ENCODE assay signal across 11 mouse cellular contexts in genomic region chr17:83988897-83989296, GRCm38 (mm10).
A peak's percentile ranks its signal among the peaks of the same experiment; 100 is the strongest.
DNase-seq lines count a peak whose midpoint lies in the region; ATAC-seq and TF ChIP-seq lines count a peak whose summit lies in the region.
"Had no signal": no experiment of that assay in that cellular context is flagged by ENCODE, and none has a peak within 500 bp of the region (broad histone marks: within the 10 kb centered on the region; RNA-seq: fewer than 3 reads in every experiment).

No protein-coding gene starts in this region.

- intact Hi-C loops in left cerebral cortex, postnatal 4 days (cut with DNase I): no loop called here

- H3K9ac ChIP-seq in heart, embryonic 14.5 days (ENCODE audit: low read length): no peak overlapping the region
- no peak overlapping the region for H3K9ac ChIP-seq in hindbrain, embryonic 15.5 days
- no peak overlapping the region for H3K9ac ChIP-seq in stomach, embryonic 14.5 days (replicated peaks; ENCODE audit: low read depth, low read length)

- H3K4me3 ChIP-seq in heart, embryonic 14.5 days (ENCODE audit: control insufficient read depth in 1 of 2, insufficient read depth in 1 of 2, low read depth in 1 of 2, low read length in 2 of 2): no peak overlapping the region
- H3K4me3 ChIP-seq in lung, adult 2 months (replicated peaks; ENCODE audit: extremely low read depth, low read depth, low read length): no peak overlapping the region
- H3K4me3 ChIP-seq in hindbrain, embryonic 15.5 days: no peak overlapping the region
- no peak overlapping the region for H3K4me3 ChIP-seq in stomach, embryonic 14.5 days (ENCODE audit: low read depth, low read length)

- no peaks in the 10 kb centered on the region for H3K36me3 ChIP-seq in heart, embryonic 14.5 days (ENCODE audit: control insufficient read depth, insufficient read depth, low read length)
- H3K36me3 ChIP-seq in hindbrain, embryonic 15.5 days: no peaks in the 10 kb centered on the region
- no peaks in the 10 kb centered on the region for H3K36me3 ChIP-seq in stomach, embryonic 14.5 days (ENCODE audit: control insufficient read depth, insufficient read depth, low read length)

- no peaks in the 10 kb centered on the region for H3K27me3 ChIP-seq in heart, embryonic 14.5 days (ENCODE audit: control insufficient read depth, insufficient read depth, low read length)
- H3K27me3 ChIP-seq in hindbrain, embryonic 15.5 days: no peaks in the 10 kb centered on the region
- no peaks in the 10 kb centered on the region for H3K27me3 ChIP-seq in stomach, embryonic 14.5 days (ENCODE audit: control insufficient read depth, insufficient read depth, low read length)

- peak overlapping the region; percentile 28 to 53; a peak in 2 of 4 replicates for H3K27ac ChIP-seq in heart, embryonic 14.5 days (replicated peaks in 1 of 2; ENCODE audit: control insufficient read depth in 1 of 2, insufficient read depth in 1 of 2, low read depth in 2 of 2, low read length in 2 of 2)
- peak overlapping the region; percentile 42; the same call in 1 of the 2 replicates for H3K27ac ChIP-seq in hindbrain, embryonic 15.5 days (replicated peaks)
- peak overlapping the region; percentile 91; the same call in 1 of the 2 replicates for H3K27ac ChIP-seq in stomach, embryonic 14.5 days (ENCODE audit: low read length)

- no peak overlapping the region for H3K4me2 ChIP-seq in heart, embryonic 14.5 days (ENCODE audit: low read length)
- H3K4me2 ChIP-seq in hindbrain, embryonic 15.5 days: no peak overlapping the region
- H3K4me2 ChIP-seq in stomach, embryonic 14.5 days (replicated peaks; ENCODE audit: low read depth, low read length): no peak overlapping the region

- ATAC-seq in heart, embryonic 14.5 days (ENCODE audit: insufficient number of reproducible peaks, insufficient read depth, low FRiP score, low read depth): no peak
- no peak for ATAC-seq in hindbrain, embryonic 15.5 days (ENCODE audit: low FRiP score, low read depth)
- no peak for ATAC-seq in stomach, embryonic 14.5 days (ENCODE audit: insufficient number of reproducible peaks, insufficient read depth, low FRiP score, low read depth)

- no peak for TF ChIP-seq POLR2A in lung, adult 2 months (IDR thresholded peaks at IDR 0.05; ENCODE audit: borderline replicate concordance, extremely low read depth, low read depth, low read length)

- no peaks in the 10 kb centered on the region for H3K9me3 ChIP-seq in heart, embryonic 14.5 days (ENCODE audit: control insufficient read depth, low read length)
- no peaks in the 10 kb centered on the region for H3K9me3 ChIP-seq in hindbrain, embryonic 15.5 days
- H3K9me3 ChIP-seq in stomach, embryonic 14.5 days (ENCODE audit: control insufficient read depth, low read depth, low read length): no peaks in the 10 kb centered on the region

- no peak for TF ChIP-seq CTCF in lung, adult 2 months (IDR thresholded peaks at IDR 0.05; ENCODE audit: insufficient read depth, low read length)

- DNase-seq in heart, adult 9 months (ENCODE audit: low spot score in 2 of 2): no peak
- DNase-seq in lung, postnatal 10 days: peak; percentile 53
- no peak for DNase-seq in lung, adult 2 months
- DNase-seq in spleen, adult 12 weeks (ENCODE audit: low spot score): no peak
- DNase-seq in left cerebral cortex, postnatal 4 days: no peak
- DNase-seq: cerebellum, postnatal 36 days; midbrain, embryonic 14.5 days; thymus, postnatal 14 days had no signal

- H3K4me1 ChIP-seq in heart, embryonic 14.5 days (ENCODE audit: control insufficient read depth in 2 of 2, insufficient read depth in 2 of 2, low read length in 2 of 2): peaks cover 41 to 44% of the 10 kb centered on the region in 2 experiments
- H3K4me1 ChIP-seq in lung, adult 2 months (ENCODE audit: control insufficient read depth, insufficient read depth, low read length): peaks cover 37% of the 10 kb centered on the region
- H3K4me1 ChIP-seq in hindbrain, embryonic 15.5 days (replicated peaks): peaks cover 16% of the 10 kb centered on the region
- H3K4me1 ChIP-seq in stomach, embryonic 14.5 days (ENCODE audit: control insufficient read depth, insufficient read depth, low read length): peaks cover 49% of the 10 kb centered on the region

- 44% methylated on average over 6 of the region's 6 CpGs for WGBS in heart, embryonic 14.5 days
- WGBS in lung, adult 2 months: 48% methylated on average over 6 of the region's 6 CpGs
- WGBS in hindbrain, embryonic 15.5 days: 16% methylated on average over 6 of the region's 6 CpGs
- WGBS in stomach, embryonic 14.5 days: 36% methylated on average over 6 of the region's 6 CpGs

Comparison
In these comparisons a context has a peak if more than half of its experiments do, and no peak if none do; other contexts are left out.
1. H3K27ac ChIP-seq: peak in every context shown above with its lines; median percentile 91 in stomach, embryonic 14.5 days; 42 in hindbrain, embryonic 15.5 days; 40 in heart, embryonic 14.5 days.